Mouse (Mus musculus): ENCODE data around the gene Crybg2.

DNA sequence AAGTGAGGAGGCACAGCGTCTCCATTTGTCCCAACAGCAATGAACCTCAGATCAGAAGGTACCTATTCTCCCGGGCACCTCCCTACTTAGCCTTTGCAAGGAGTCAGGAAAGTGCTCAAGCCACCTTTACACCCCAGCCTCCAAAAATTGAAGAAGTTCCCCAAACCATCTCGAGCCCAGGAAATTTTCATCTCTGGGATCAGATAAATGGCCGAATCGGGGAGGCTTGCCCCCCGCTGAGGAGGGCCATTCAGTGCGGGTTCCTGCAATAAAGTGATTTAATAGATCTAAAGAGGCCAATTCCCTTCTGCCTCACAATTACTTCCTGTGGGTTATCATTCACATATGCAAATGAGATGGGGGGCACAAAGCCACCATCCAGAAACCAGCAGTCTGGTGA, 44.4 kb upstream of the Crybg2 start:
- TF ChIP-seq CTCF (IDR thresholded peaks at IDR 0.05; ENCODE audit: low read depth): no peak
- no peak for TF ChIP-seq EP300 (optimal IDR thresholded peaks at IDR 0.05)

Measured in stomach, postnatal 0 days (tissue).